Comparison of ENCODE assay signal across 20 mouse cellular contexts in the genomic region with DNA sequence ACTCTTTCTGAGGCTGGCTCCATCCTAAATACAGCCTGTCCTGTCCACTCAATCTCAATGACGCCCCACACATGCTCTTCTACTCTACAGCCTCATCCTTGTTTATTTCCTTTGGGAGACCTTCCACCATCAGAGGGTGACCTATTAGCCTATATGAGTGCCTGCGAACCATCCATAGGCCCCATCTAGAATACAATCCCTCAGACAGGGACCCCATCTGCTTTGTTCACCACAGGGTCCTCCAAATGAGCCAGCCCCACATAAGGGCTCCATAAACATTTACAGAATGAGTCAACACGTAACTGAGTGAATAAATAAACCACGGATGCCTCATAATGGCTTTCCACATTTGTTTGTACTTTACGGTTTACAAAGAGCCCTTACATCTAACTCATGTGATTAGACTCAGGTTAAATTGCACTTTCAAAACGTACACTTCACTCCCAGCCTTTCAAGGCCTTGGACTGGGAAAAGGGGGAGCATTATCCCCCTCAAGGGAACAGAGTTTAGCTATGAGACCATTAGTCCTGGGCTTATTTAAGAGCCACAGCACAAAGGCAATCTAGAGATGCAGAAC. TPM values are rescaled to one million over a fixed set of nuclear protein-coding genes. Genes with fewer than 3 reads are reported as not detected.
DNase-seq lines count a peak whose midpoint lies in the region; ATAC-seq lines count a peak whose summit lies in the region.
"Had no signal": no experiment of that assay in that cellular context is flagged by ENCODE, and none has a peak within 500 bp of the region (broad histone marks: within the 10 kb centered on the region; RNA-seq: fewer than 3 reads in every experiment).

No protein-coding gene starts in this region.

- 72% methylated on average over 6 of the region's 6 CpGs for WGBS in heart, embryonic 15.5 days
- 70% methylated on average over 6 of the region's 6 CpGs for WGBS in heart, embryonic 12.5 days
- 78% methylated on average over 6 of the region's 6 CpGs for WGBS in midbrain, embryonic 15.5 days
- WGBS in midbrain, embryonic 10.5 days: 76% methylated on average over 6 of the region's 6 CpGs
- 52% methylated on average over 6 of the region's 6 CpGs for WGBS in embryonic facial prominence, embryonic 12.5 days
- whole genome bisulfite sequencing in limb, embryonic 13.5 days: 23% methylated on average over 6 of the region's 6 CpGs

- no peak for ATAC-seq in heart, embryonic 15.5 days (replicated peaks; ENCODE audit: insufficient number of reproducible peaks, insufficient read depth, low FRiP score, low read depth)
- ATAC-seq in heart, embryonic 12.5 days (ENCODE audit: insufficient number of reproducible peaks, low FRiP score): no peak
- 0 out of 2 replicates have a peak, but pooled peaks have one; percentile 24 for ATAC-seq in midbrain, embryonic 15.5 days (replicated peaks)
- ATAC-seq in embryonic facial prominence, embryonic 12.5 days (ENCODE audit: insufficient number of reproducible peaks, insufficient read depth, low FRiP score, low TSS enrichment): peak; percentile 42; the same call in 1 of the 2 replicates
- 0 out of 2 replicates have a peak, but pooled peaks have one; percentile 30 for ATAC-seq in limb, embryonic 13.5 days (ENCODE audit: low FRiP score, low read depth)
- ATAC-seq: forebrain, postnatal 0 days; Patski had no signal

- H3K9me3 ChIP-seq in heart, embryonic 15.5 days (replicated peaks): no peaks in the 10 kb centered on the region
- H3K9me3 ChIP-seq in heart, embryonic 12.5 days (replicated peaks): no peaks in the 10 kb centered on the region
- no peaks in the 10 kb centered on the region for H3K9me3 ChIP-seq in midbrain, embryonic 15.5 days
- no peaks in the 10 kb centered on the region for H3K9me3 ChIP-seq in midbrain, embryonic 10.5 days (replicated peaks)
- no peaks in the 10 kb centered on the region for H3K9me3 ChIP-seq in embryonic facial prominence, embryonic 12.5 days
- no peaks in the 10 kb centered on the region for H3K9me3 ChIP-seq in limb, embryonic 13.5 days
- H3K9me3 ChIP-seq: embryonic facial prominence, embryonic 15.5 days; hindbrain, embryonic 10.5 days; liver, embryonic 13.5 days had no signal

- H3K27ac ChIP-seq in heart, embryonic 15.5 days: 0 out of 2 replicates have a peak overlapping the region, but pooled peaks have one; percentile 9
- H3K27ac ChIP-seq in heart, embryonic 12.5 days (ENCODE audit: poor library complexity, severe bottlenecking): no peak overlapping the region
- no peak overlapping the region for H3K27ac ChIP-seq in midbrain, embryonic 15.5 days
- H3K27ac ChIP-seq in midbrain, embryonic 10.5 days (replicated peaks): no peak overlapping the region
- H3K27ac ChIP-seq in embryonic facial prominence, embryonic 12.5 days: peak overlapping the region; percentile 46; the same call in 1 of the 2 replicates
- peak overlapping the region; percentile 39; the same call in 1 of the 2 replicates for H3K27ac ChIP-seq in limb, embryonic 13.5 days
- H3K27ac ChIP-seq: embryonic facial prominence, embryonic 15.5 days; hindbrain, embryonic 10.5 days; liver, embryonic 13.5 days had no signal

- H3K36me3 ChIP-seq in heart, embryonic 15.5 days: no peaks in the 10 kb centered on the region
- H3K36me3 ChIP-seq in heart, embryonic 12.5 days: no peaks in the 10 kb centered on the region
- no peaks in the 10 kb centered on the region for H3K36me3 ChIP-seq in midbrain, embryonic 15.5 days (replicated peaks)
- no peaks in the 10 kb centered on the region for H3K36me3 ChIP-seq in midbrain, embryonic 10.5 days
- H3K36me3 ChIP-seq in embryonic facial prominence, embryonic 12.5 days: no peaks in the 10 kb centered on the region
- H3K36me3 ChIP-seq in limb, embryonic 13.5 days: no peaks in the 10 kb centered on the region
- H3K36me3 ChIP-seq: embryonic facial prominence, embryonic 15.5 days; hindbrain, embryonic 10.5 days; liver, embryonic 13.5 days had no signal

- H3K4me3 ChIP-seq in heart, embryonic 15.5 days: no peak overlapping the region
- no peak overlapping the region for H3K4me3 ChIP-seq in heart, embryonic 12.5 days
- H3K4me3 ChIP-seq in midbrain, embryonic 15.5 days: no peak overlapping the region
- H3K4me3 ChIP-seq in midbrain, embryonic 10.5 days: no peak overlapping the region
- H3K4me3 ChIP-seq in embryonic facial prominence, embryonic 12.5 days: no peak overlapping the region
- H3K4me3 ChIP-seq in limb, embryonic 13.5 days: no peak overlapping the region
- H3K4me3 ChIP-seq: embryonic facial prominence, embryonic 15.5 days; hindbrain, embryonic 10.5 days; liver, embryonic 13.5 days had no signal

- H3K9ac ChIP-seq in heart, embryonic 15.5 days: no peak overlapping the region
- no peak overlapping the region for H3K9ac ChIP-seq in heart, embryonic 12.5 days
- no peak overlapping the region for H3K9ac ChIP-seq in midbrain, embryonic 15.5 days
- H3K9ac ChIP-seq in embryonic facial prominence, embryonic 12.5 days: no peak overlapping the region
- no peak overlapping the region for H3K9ac ChIP-seq in limb, embryonic 13.5 days
- H3K9ac ChIP-seq: embryonic facial prominence, embryonic 15.5 days; forebrain, postnatal 0 days; liver, embryonic 13.5 days had no signal

- no peak for DNase-seq in midbrain, embryonic 10.5 days (ENCODE audit: low spot score)
- no peak for DNase-seq in frontal cortex, adult 2 months (ENCODE audit: extremely low spot score in 1 of 2, low spot score in 1 of 2)
- DNase-seq: adrenal gland, postnatal 10 days; cerebellum, adult 9-10 months; forebrain, postnatal 0 days; kidney, adult 8-10 months; kidney, postnatal 25 days; left cerebral cortex, postnatal 4 days; liver, embryonic 13.5 days; right cerebral cortex, adult 18-20 months; thymus, postnatal 25 days had no signal

- H3K4me2 ChIP-seq in heart, embryonic 15.5 days: no peak overlapping the region
- no peak overlapping the region for H3K4me2 ChIP-seq in heart, embryonic 12.5 days
- no peak overlapping the region for H3K4me2 ChIP-seq in midbrain, embryonic 15.5 days
- no peak overlapping the region for H3K4me2 ChIP-seq in embryonic facial prominence, embryonic 12.5 days (replicated peaks)
- no peak overlapping the region for H3K4me2 ChIP-seq in limb, embryonic 13.5 days (replicated peaks)
- H3K4me2 ChIP-seq: embryonic facial prominence, embryonic 15.5 days; liver, embryonic 13.5 days had no signal

- H3K4me1 ChIP-seq in heart, embryonic 15.5 days (replicated peaks): peaks cover 12% of the 10 kb centered on the region
- H3K4me1 ChIP-seq in heart, embryonic 12.5 days (replicated peaks): peaks cover 26% of the 10 kb centered on the region
- H3K4me1 ChIP-seq in midbrain, embryonic 15.5 days: no peaks in the 10 kb centered on the region
- peaks cover 10% of the 10 kb centered on the region for H3K4me1 ChIP-seq in midbrain, embryonic 10.5 days
- peaks cover 28% of the 10 kb centered on the region for H3K4me1 ChIP-seq in embryonic facial prominence, embryonic 12.5 days
- peaks cover 39% of the 10 kb centered on the region for H3K4me1 ChIP-seq in limb, embryonic 13.5 days
- H3K4me1 ChIP-seq: liver, embryonic 13.5 days had no signal

- H3K27me3 ChIP-seq in heart, embryonic 15.5 days: no peaks in the 10 kb centered on the region
- H3K27me3 ChIP-seq in heart, embryonic 12.5 days (replicated peaks): no peaks in the 10 kb centered on the region
- no peaks in the 10 kb centered on the region for H3K27me3 ChIP-seq in midbrain, embryonic 15.5 days (replicated peaks)
- no peaks in the 10 kb centered on the region for H3K27me3 ChIP-seq in midbrain, embryonic 10.5 days (ENCODE audit: low read depth, poor library complexity, severe bottlenecking)
- no peaks in the 10 kb centered on the region for H3K27me3 ChIP-seq in embryonic facial prominence, embryonic 12.5 days
- H3K27me3 ChIP-seq in limb, embryonic 13.5 days: no peaks in the 10 kb centered on the region
- H3K27me3 ChIP-seq: embryonic facial prominence, embryonic 15.5 days; liver, embryonic 13.5 days; Patski had no signal

RNA-seq across cellular contexts. Expression of gene Il16, which starts 7.5 kb away (rescaled TPM):
- polyA plus RNA-seq in heart, embryonic 15.5 days (2015; fragmentation: Nextera tagmentation; extraction: Ambion mirVana): 4.7 and 8.6 TPM in 2 replicates
- polyA plus RNA-seq in heart, embryonic 12.5 days (2016; fragmentation: Nextera tagmentation; extraction: Ambion mirVana): 1.8 and 2.0 TPM in 2 replicates
- 0.93 and 1.3 TPM in 2 replicates for polyA plus RNA-seq in midbrain, embryonic 15.5 days (2015; fragmentation: Nextera tagmentation; extraction: Ambion mirVana)
- polyA plus RNA-seq in midbrain, embryonic 10.5 days (2016; fragmentation: Nextera tagmentation; extraction: Ambion mirVana): 0.72 and 0.91 TPM in 2 replicates
- polyA plus RNA-seq in embryonic facial prominence, embryonic 12.5 days (2016; fragmentation: Nextera tagmentation; extraction: Ambion mirVana): 3.1 and 3.7 TPM in 2 replicates
- 3.7 and 4.6 TPM in 2 replicates for polyA plus RNA-seq in limb, embryonic 13.5 days (2015; fragmentation: Nextera tagmentation; extraction: Ambion mirVana)
- polyA plus RNA-seq in frontal cortex, adult 2 months (2012; rRNA removed): 1.5 and 2.0 TPM in 2 replicates

RNA-seq across cellular contexts. Expression of gene Cfap161, which starts 56.7 kb away (rescaled TPM):
- polyA plus RNA-seq in heart, embryonic 15.5 days (2015; fragmentation: Nextera tagmentation; extraction: Ambion mirVana): 1.8 and 1.9 TPM in 2 replicates
- polyA plus RNA-seq in heart, embryonic 12.5 days (2016; fragmentation: Nextera tagmentation; extraction: Ambion mirVana): 4.6 and 5.6 TPM in 2 replicates
- polyA plus RNA-seq in midbrain, embryonic 15.5 days (2015; fragmentation: Nextera tagmentation; extraction: Ambion mirVana): 1.5 and 2.2 TPM in 2 replicates
- polyA plus RNA-seq in midbrain, embryonic 10.5 days (2016; fragmentation: Nextera tagmentation; extraction: Ambion mirVana): 0.09 TPM in 1 of 2 replicates, not detected in the other
- 0.36 and 1.0 TPM in 2 replicates for polyA plus RNA-seq in embryonic facial prominence, embryonic 12.5 days (2016; fragmentation: Nextera tagmentation; extraction: Ambion mirVana)
- polyA plus RNA-seq in limb, embryonic 13.5 days (2015; fragmentation: Nextera tagmentation; extraction: Ambion mirVana): 0.52 and 0.57 TPM in 2 replicates
- 0.58 and 0.84 TPM in 2 replicates for polyA plus RNA-seq in frontal cortex, adult 2 months (2012; rRNA removed)
- polyA plus RNA-seq: liver, embryonic 13.5 days; neural tube, embryonic 11.5 days; Patski had no signal

Comparison
In these comparisons a context has a peak if more than half of its experiments do, and no peak if none do; other contexts are left out.
1. H3K27ac ChIP-seq: peak in heart, embryonic 15.5 days (single experiment), embryonic facial prominence, embryonic 12.5 days (single experiment) and limb, embryonic 13.5 days (single experiment); none in heart, embryonic 12.5 days (single experiment), midbrain, embryonic 15.5 days (single experiment) and midbrain, embryonic 10.5 days (single experiment).
2. ATAC-seq: peak in midbrain, embryonic 15.5 days (single experiment), embryonic facial prominence, embryonic 12.5 days (single experiment) and limb, embryonic 13.5 days (single experiment); none in heart, embryonic 15.5 days (single experiment) and heart, embryonic 12.5 days (single experiment).